Mouse (Mus musculus) gastrocnemius, postnatal 4 days (tissue): ENCODE results near the gene Aif1. TPM values are rescaled to one million over a fixed set of nuclear protein-coding genes. Genes with fewer than 3 reads are reported as not detected.
A peak's percentile ranks its signal among the peaks of the same experiment; 100 is the strongest.
"Not testable (repeated sequence)": the region's sequence is repeated elsewhere in the genome, so short reads cannot be mapped to it uniquely, and the experiment has no call there.

Experiments
- DNase-seq, 2 experiments: peaks; one replicate each; pipeline ENCODE4 v3.0.0; 2021 to 2022; ENCODE audit warnings: low spot score in 2 of 2, mixed read lengths in 2 of 2
- total RNA-seq, 2 experiments: library from RNA; stranded (reverse); gene quantifications; 2 replicates each; pipeline ENCODE4 v1.2.3; 2021

Aif1 gene
- total RNA-seq, 2 experiments from 2014 or later: 6.0 to 6.3 TPM

GRCm38 (mm10) chr17:35152121-35152520 lies 23.7 kb downstream of the Aif1 start:
- no peak for DNase-seq

DNA sequence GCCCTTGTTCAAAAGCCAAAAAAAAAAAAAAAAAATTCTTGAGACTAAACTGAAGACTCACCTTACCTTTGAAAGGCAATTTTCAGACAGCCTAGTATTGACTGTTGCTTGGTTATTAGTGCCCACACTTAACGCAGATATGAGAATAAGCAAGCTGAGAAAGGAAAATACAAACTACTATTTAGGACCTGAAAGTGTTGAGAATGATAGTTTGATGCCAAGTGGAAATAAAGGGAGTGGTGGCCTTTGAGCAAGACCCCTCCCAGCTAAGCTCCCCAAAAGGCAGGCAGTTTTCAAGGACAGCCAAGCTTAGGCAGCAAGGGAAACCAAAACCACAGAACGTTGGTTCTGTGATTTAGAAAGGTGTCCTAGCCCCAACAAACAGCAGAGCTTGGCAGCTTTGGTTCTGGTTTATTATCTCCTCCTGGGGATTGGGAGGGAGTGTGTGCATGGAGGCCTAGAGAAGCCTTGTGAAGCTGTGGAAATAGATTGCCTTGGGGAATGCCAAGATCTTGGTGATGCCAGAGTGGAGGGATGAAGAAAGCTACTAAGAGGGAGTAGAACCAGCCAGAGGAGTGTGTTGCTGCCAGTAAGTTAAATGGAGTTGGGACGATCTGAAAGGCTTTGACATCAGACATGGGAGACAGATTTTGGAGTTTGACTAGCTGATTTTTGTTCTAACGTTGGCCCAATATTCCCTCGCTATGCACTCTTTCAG lies 27.8 kb downstream of the Aif1 start:
- DNase-seq: no peak

DNA sequence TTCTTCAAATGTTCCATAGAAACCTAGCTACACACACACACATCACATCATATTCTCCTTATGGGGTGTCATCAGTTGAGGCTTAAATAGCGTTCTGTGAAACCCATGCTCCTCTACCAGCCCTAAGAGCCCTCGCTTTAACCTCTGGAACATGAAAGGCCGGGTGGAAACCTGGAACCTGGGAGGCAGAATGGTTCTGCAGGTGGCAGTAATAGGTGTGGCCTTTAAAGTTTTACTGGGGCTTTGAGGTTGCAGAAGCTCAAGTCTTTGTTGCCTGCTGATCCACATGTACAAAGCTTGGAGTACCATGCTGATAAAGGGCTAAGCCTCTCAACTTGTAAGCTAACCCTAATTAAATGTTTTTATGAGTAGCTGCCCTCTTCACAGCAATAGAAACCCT lies 28.5 kb downstream of the Aif1 start:
- DNase-seq: no peak

DNA sequence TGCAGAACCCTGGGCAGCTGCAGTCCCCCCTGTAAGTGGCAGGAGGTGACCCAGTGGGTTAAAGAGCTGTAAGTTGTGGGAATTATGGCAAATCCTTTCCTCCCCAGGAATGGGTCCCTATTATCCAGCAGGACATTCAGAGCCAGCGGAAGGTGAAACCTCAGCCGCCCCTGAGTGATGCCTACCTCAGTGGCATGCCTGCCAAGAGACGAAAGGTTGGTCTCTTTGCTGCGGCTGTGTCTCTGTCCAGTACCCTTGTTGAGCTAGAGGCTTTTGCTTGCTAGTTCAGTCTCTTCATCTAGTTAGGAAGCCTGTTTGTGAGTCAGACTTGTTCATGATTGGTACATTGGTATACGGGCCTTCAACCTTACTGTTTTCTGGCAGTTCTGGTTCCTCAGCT lies 29.7 kb downstream of the Aif1 start:
- no peak for DNase-seq

DNA sequence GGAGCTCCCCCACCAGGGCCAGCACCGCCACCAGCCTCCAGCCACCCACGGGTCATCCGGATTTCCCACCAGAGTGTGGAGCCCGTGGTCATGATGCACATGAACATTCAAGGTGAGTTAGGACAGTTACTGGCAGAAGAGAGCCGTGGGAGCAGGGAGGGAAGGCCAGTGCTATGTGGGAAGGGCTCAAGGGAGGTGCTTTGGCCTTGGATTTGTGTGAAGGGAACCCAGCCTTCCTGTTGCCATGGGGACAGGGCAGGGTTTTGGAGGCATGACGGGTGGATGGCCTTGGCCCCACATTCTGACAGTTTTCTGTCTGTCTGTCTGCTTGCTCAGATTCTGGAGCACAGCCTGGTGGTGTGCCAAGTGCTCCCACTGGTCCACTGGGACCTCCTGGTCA lies 33.9 kb downstream of the Aif1 start:
- DNase-seq: no peak

DNA sequence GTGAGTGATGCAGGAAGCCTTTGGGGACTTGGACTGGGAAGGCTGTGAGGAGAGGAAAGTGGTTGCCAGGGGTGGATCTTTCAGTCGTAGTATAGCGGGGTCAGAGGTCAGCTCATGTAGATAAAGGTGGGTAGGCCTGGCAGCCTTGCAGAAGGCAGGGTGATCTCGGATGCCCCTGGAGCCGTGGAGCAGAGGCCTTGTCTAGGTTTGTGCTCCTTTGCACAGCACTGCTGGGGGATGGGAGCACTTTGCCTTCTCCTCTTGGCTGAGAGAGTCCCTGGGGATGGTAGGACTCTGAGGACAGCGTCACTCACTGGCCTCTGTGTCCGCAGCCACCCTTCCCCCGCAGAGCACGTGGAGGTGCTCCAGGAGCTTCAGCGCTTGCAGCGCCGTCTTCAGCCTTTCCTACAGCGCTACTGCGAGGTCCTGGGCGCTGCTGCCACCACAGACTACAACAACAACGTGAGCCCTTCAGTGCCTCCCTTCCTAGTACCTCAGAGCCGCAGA lies 35.3 kb downstream of the Aif1 start:
- no peak for DNase-seq

- DNase-seq: no peak
These were observed 36.6 kb downstream of the Aif1 start for GRCm38 (mm10) chr17:35139269-35139668.

DNA sequence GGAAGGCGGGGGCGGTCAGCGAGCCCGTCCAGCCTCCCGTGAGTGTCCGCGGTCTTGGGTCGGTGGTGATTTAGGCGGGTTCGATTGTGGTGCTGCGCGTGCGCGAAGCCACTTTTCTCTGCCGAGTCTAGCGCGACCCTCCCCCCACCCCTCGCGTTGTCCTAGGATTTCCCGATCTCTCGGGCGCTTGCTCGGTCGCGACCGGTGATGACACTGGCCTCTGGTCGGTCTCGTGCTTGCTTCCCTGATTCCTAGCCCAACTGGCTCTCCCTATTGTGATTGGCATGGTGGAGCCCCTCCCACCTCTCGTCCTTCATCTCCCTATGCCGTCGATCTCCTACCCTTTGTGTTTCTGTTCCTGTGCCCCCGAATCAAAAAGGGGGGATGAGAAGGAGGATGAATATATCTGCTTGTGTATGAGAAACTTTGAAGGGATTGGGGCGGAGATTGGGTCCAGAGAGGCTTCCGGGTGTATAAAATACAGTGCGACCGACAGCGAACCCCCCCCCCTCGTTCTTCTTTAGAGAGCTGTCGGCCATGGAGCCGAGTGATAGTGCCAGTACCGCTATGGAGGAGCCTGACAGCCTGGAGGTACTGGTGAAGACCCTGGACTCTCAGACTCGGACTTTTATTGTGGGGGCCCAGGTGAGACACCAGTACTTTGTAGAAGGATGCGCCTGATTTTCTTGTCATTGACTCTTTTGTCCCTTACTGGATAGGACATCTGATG lies 40.1 kb downstream of the Aif1 start:
- no peak for DNase-seq

DNA sequence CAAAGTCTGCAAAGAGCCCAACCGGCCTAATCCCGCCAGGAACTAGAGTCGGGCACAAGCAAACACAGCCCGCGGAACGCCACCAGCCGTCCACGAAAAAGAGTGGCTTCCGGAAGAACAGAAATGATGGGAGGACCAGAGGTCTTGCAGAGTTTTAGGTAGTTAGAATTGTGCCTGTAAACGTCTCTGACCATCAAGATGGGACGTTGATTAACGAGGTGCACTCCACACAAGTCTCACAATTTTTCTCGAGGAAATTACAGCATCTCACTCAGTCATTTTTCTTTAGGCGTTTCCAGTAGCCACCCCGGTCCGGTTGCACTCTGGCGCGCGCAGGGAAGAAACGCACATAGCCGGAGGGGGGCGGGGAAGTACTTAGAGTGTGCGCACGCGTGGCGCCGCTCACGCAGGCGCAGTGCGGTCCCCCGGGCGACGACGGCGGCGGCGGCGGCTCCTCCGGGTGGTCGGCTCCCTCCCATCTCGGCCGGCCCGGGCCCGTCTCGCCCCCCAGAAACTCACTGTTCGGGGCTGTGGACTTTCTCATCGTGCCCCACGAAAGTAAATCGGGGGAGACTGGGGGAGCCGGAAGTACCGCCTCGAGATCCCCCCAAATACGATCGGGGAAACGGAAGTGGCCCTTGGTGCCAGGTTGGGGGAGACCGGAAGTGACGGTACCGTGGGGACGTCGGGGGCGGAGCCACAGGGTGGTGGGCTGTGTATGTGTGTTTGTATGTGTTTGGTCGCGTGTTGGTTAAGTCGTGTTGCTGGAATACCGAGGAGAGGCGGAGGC lies 40.9 kb downstream of the Aif1 start, which contains the start of gene Bag6:
Bag6 (plus strand) TSS at position 378 of the 790 bp plus-strand sequence.
- peak; percentile 93 to 96 for DNase-seq

- DNase-seq: no peak
These were observed 42.4 kb downstream of the Aif1 start for GRCm38 (mm10) chr17:35133517-35133916.

GRCm38 (mm10) chr17:35132174-35132560 lies 43.7 kb downstream of the Aif1 start:
- DNase-seq: no peak

GRCm38 (mm10) chr17:35131500-35132173 lies 44.2 kb downstream of the Aif1 start, which contains the start of gene Apom:
Gene Apom, minus strand, starts transcription at chr17:35132050.
- DNase-seq: no peak

DNA sequence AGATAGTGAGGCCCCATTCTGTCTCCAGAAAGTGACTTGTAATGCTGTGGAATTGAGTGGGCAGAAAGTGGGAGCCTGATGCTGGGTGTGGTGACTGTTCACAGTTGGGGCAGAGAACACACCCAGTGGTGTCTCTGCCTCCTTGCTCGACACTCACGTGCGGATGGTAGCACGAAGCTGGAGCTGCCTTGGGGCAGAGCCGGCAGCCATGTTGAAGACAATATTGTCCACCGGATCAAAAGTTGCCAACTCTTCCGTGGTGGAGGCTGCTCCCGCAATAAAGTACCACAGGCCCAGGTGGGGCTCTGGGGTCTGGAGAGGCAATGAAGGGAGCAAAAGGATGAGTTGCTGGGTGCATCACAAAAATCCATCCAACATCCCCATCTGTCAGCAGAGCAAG lies 44.8 kb downstream of the Aif1 start:
- DNase-seq: no peak

DNA sequence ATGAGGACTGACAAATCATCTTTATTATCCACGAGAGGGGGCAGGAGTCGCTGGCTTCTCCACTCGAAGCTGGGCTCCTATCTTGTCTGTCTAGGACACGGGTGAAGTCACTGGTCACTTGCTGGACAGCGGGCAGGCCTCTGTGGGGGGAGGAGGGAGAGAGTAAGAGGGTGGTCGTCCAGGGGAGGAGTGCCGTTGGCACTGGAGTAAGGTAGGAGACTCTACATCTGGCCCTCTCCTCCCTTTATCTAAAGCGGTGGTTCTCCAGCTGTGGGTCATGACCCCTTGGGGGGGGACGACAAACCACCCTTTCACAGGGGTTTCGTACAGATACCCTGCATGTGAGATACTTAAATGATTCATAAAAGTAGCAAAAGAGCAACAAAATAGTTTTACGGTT lies 46.9 kb downstream of the Aif1 start:
- DNase-seq: no peak

DNA sequence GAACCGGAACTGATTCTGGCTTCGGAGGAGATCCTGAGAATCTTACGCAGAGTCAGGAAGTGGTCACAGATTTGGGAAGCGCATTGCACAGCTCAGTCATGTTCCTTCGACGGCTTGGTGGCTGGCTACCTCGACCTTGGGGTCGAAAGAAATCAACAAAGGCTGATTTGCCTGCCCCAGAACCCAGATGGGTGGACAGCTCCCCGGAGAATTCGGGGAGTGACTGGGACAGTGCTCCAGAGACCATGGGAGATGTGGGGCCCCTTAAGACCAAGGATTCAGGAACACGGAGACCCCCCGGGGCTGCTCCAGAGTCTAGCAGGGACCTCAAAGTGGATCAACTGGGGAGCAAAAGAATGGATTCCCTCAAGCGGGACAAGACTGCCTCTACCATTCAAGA lies 48.9 kb downstream of the Aif1 start:
- DNase-seq: no peak

- peak; percentile 54 to 77 for DNase-seq
These were observed 49.7 kb downstream of the Aif1 start, which contains the start of gene D17H6S53E for GRCm38 (mm10) chr17:35126206-35126611. Gene D17H6S53E, plus strand, starts transcription at chr17:35126373.

GRCm38 (mm10) chr17:35125578-35125977 lies 50.3 kb downstream of the Aif1 start:
- no peak for DNase-seq

DNA sequence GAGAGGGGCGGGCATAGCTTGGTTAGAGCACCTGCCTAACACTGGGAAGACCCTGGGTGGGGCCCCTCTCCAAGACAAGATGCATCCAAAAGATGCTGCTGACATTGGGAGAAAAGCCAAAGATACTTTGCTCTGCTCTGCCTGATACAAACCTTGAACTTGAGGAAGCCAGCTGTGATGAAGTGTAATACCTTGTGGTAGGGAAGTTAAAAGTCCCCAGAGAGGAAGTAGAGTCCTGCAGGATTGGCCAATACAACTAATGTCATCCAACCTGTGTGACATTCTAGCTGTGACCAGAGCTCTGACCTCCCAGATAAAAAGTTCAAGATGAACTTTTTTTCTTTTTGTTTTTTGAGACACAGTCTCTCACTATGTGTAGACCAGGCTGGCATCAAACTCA lies 50.8 kb downstream of the Aif1 start:
- no peak for DNase-seq

DNA sequence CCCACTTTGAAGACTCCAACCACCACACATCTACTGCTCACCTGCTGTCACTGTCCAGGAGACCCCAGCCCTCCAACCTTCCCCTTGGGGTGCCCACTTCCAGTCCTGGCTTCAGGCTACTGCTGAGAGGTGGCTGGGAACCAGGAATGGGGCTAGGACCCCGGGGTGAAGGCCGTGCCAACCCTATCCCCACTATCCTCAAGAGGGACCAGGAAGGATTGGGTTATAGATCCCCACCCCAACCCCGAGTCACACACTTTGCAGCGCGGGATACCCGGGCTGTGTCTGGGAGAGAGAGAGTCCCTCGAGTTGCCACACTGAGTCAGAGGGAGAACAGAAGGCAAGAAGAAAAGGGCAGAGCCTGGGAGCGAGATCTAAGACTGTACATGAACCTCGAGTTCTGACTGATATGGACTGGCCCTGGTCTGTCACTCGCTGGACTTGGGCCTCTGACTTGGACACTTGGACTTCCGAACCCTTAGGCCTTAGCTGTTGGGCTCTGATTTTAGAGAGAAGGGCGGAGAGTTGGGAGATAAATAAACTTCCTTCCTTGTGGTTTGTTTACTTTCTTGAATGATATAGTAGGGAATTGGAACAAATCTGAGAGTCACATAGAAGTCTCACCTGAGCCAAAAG lies 51.5 kb downstream of the Aif1 start:
- not testable (repeated sequence) for DNase-seq

DNA sequence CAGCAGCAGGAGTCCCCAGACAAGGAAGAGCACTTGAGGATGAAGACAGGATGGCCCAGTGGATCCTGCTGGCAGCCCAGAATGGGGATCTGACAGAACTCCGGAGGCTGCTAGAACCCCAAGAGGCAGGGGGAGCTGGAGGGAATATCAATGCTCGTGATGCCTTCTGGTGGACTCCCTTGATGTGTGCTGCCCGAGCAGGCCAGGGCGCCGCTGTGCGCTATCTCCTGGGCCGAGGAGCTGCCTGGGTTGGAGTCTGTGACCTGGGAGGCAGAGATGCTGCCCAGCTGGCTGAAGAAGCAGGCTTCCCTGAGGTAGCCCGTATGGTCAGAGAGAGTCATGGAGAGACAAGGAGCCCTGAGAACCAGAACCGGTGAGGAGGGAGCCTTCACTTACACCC lies 52.6 kb downstream of the Aif1 start:
- DNase-seq: not testable (repeated sequence)
